Mouse (Mus musculus): ENCODE measurements at regions not wholly inside any gene's neighbourhood (a gene's known extent, or its start where the extent isn't known, plus 50 kb on each side); places are given as distances from the start of the nearest gene placed in this dataset.
A peak's percentile ranks its signal among the peaks of the same experiment; 100 is the strongest.

- DNase-seq, result no peak
Measured at GRCm38 (mm10) chr11:63573271-63573670, 348.8 kb downstream of the Hs3st3b1 start.

GRCm38 (mm10) chr11:63583321-63583720 lies 338.8 kb downstream of the Hs3st3b1 start:
- no peak for DNase-seq

- no peak for DNase-seq
Measured at GRCm38 (mm10) chr11:63585216-63585869, 336.7 kb downstream of the Hs3st3b1 start.

- no peak for DNase-seq
Measured at GRCm38 (mm10) chr11:63620220-63620619, 301.9 kb downstream of the Hs3st3b1 start.

GRCm38 (mm10) chr11:63630336-63630735 lies 291.8 kb downstream of the Hs3st3b1 start:
- DNase-seq, result no peak

GRCm38 (mm10) chr11:63657057-63657456 lies 265.0 kb downstream of the Hs3st3b1 start:
- DNase-seq, result no peak

- DNase-seq, result peak; percentile 3
Measured at GRCm38 (mm10) chr11:63665268-63665934, 256.7 kb downstream of the Hs3st3b1 start.

GRCm38 (mm10) chr11:63670477-63670876 lies 251.6 kb downstream of the Hs3st3b1 start:
- no peak for DNase-seq

- no peak for DNase-seq
Measured at GRCm38 (mm10) chr11:63671816-63672215, 250.3 kb downstream of the Hs3st3b1 start.

GRCm38 (mm10) chr11:63677921-63678320 lies 244.2 kb downstream of the Hs3st3b1 start:
- no peak for DNase-seq

GRCm38 (mm10) chr11:63678382-63678905 lies 243.6 kb downstream of the Hs3st3b1 start:
- no peak for DNase-seq

- no peak for DNase-seq
Measured at GRCm38 (mm10) chr11:63679491-63679890, 242.6 kb downstream of the Hs3st3b1 start.

GRCm38 (mm10) chr11:63684228-63684980 lies 237.7 kb downstream of the Hs3st3b1 start:
- no peak for DNase-seq

- DNase-seq, result peak; percentile 47
Measured at GRCm38 (mm10) chr11:63691041-63691440, 231.0 kb downstream of the Hs3st3b1 start.

- DNase-seq, result no peak
Measured at GRCm38 (mm10) chr11:63704995-63705580, 217.0 kb downstream of the Hs3st3b1 start.

- DNase-seq, result no peak
Measured at GRCm38 (mm10) chr11:63706057-63706456, 216.0 kb downstream of the Hs3st3b1 start.

- no peak for DNase-seq
Measured at GRCm38 (mm10) chr11:63707093-63707492, 215.0 kb downstream of the Hs3st3b1 start.

- DNase-seq, result peak; percentile 17
Measured at GRCm38 (mm10) chr11:63708412-63708811, 213.7 kb downstream of the Hs3st3b1 start.

- DNase-seq, result no peak
Measured at GRCm38 (mm10) chr11:63712053-63712864, 209.8 kb downstream of the Hs3st3b1 start.

GRCm38 (mm10) chr11:63722261-63722660 lies 199.8 kb downstream of the Hs3st3b1 start:
- no peak for DNase-seq

GRCm38 (mm10) chr11:63730880-63731279 lies 191.2 kb downstream of the Hs3st3b1 start:
- peak; percentile 2 for DNase-seq

- no peak for DNase-seq
Measured at GRCm38 (mm10) chr11:63753260-63753659, 168.8 kb downstream of the Hs3st3b1 start.
